Mouse (Mus musculus) cerebellum, postnatal 14 days (tissue): Measurements from ENCODE around the gene Prmt8.

ENCODE experiments used
- DNase-seq, 2 experiments: peaks; one replicate each; pipeline ENCODE4 v3.0.0; 2021; ENCODE audit warnings: mixed read lengths in 2 of 2

Prmt8 gene

GRCm38 (mm10) chr6:127659966-127660365 lies 109.3 kb downstream of the Prmt8 start:
- no peak for DNase-seq

- DNase-seq = no peak
These were observed 109.8 kb downstream of the Prmt8 start for GRCm38 (mm10) chr6:127659472-127659871.

- no peak for DNase-seq
These were observed 112.1 kb downstream of the Prmt8 start for GRCm38 (mm10) chr6:127657152-127657551.

- no peak for DNase-seq
These were observed 113.3 kb downstream of the Prmt8 start for GRCm38 (mm10) chr6:127655988-127656387.

GRCm38 (mm10) chr6:127641077-127641801 lies 128.0 kb downstream of the Prmt8 start:
- no peak for DNase-seq
